Mouse (Mus musculus): ENCODE results near the gene Folr1.

DNA sequence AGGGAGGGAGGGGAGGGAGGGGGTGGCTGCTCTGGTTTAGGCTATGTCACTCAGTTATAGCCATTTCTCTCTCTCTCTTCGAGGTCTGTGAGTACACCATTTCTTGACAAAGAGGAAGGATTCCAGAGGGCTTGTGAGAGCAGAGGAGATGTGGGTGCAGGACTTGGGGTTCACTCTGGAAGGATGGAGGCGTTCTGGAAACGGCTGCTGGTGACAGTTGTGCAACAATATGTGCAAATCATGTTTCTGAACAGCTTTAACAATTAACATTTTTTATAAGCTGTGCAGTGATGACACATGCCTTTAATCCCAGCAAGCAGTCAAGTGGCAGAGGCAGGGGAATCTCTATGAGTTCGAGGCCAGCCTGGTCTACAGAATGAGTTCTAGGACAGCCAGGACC is 10.3 kb upstream of the Folr1 start:
- TF ChIP-seq POLR2A (IDR thresholded peaks at IDR 0.05; ENCODE audit: low read depth, low read length) (no peak), CTCF (IDR thresholded peaks at IDR 0.05; ENCODE audit: borderline replicate concordance, insufficient read depth, low read length) (no peak)

Measured in embryonic fibroblast, embryonic 13.5 days (primary cell).